Mouse (Mus musculus): ENCODE results near the gene Hist1h2bj.
"Not testable (repeated sequence)": the region's sequence is repeated elsewhere in the genome, so short reads cannot be mapped to it uniquely, and the experiment has no call there.

Hist1h2bj gene

DNA sequence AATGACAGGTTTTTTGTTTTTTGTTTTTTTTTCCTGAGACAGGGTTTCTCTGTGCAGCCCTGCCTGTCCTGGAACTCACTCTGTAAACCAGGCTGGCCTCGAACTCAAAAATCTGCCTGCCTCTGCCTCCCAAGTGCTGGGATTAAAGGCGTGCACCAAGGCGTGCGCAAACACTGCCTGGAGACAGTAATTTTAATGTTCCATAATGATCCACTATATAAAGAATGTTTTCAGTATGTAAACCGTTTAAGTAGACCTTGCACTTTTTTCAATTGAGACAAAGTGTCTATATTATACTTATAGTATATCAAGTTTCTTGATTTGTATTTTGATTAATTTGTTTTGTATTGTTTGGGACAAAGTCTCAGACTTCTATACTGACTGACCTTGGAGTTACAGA, 3.6 kb upstream of the Hist1h2bj start:
- no peak for DNase-seq (ENCODE audit: extremely low read depth, low read depth, low spot score)

DNA sequence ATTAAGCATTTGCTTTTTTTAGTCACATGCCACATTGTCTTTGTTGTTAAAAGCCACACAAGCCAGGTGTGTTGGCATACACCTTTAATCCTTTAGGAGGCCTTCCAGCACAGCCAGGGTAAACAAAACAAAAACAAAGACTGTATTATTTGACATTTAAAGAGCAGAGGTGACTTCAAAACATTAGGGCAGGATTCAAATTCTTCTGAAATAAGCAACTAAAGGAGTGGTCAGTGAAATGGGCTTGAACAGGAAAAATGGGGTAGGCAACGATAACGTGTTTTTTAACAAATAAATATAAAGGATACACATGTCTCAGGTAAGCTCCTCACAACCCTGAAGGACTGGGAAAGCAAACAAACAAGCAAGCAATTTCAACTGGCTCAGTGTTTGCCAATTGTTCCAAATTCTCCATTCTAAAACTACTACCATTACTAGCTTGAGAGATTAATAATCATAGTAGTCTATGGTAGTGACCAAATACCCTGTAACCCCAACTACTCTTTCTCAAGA, 3.0 kb upstream of the Hist1h2bj start:
- DNase-seq (ENCODE audit: extremely low read depth, low read depth, low spot score), result no peak

DNA sequence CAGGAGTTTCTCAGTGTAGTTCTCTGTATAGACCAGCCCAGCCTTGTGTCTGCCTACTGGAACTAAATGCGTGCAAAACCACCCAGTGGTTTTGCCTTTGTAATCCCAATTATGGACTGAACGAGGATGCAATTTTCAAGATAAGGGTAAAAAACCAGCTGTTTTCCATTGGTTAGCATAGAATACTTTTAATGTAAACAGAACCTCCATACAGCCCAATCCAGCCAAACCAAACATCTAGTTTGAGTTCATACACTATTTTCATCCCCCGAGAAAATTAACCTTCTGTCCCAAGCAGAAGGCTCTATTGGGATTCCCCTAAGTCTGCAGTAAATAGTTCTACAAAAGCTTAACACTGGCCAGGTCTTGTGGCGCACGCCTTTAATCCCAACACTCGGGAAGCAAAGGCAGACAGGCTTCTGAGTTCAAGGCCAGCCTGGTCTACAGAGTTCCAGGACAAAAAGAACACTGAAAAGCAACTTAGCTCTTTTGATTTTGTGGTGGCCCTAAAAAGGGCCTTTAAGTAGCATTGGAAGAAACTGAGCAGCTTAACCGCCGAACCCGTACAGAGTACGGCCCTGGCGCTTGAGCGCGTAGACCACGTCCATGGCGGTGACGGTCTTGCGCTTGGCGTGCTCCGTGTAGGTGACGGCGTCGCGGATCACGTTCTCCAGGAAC, 2.4 kb upstream of the Hist1h2bj start:
- no peak for DNase-seq (ENCODE audit: extremely low read depth, low read depth, low spot score)

DNA sequence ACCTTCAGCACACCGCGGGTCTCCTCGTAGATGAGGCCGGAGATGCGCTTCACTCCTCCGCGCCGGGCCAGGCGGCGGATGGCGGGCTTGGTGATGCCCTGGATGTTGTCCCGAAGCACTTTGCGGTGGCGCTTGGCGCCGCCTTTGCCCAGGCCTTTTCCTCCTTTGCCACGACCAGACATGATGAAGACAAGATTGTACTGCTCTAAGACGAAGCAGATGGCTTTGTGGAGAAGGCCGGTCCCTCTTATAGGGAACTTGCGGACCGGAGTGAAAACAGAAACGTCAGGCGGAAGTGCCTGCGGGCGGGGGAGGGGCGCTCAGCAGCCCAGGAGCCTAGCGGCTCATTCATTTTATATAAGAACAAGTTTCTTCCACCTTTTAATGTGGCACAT, 1.9 kb upstream of the Hist1h2bj start, which contains the start of gene Hist1h4i:
Gene Hist1h4i (minus strand): TSS at position 221 of the 395 bp plus-strand sequence.
- DNase-seq (ENCODE audit: extremely low read depth, low read depth, low spot score), result not testable (repeated sequence)

DNA sequence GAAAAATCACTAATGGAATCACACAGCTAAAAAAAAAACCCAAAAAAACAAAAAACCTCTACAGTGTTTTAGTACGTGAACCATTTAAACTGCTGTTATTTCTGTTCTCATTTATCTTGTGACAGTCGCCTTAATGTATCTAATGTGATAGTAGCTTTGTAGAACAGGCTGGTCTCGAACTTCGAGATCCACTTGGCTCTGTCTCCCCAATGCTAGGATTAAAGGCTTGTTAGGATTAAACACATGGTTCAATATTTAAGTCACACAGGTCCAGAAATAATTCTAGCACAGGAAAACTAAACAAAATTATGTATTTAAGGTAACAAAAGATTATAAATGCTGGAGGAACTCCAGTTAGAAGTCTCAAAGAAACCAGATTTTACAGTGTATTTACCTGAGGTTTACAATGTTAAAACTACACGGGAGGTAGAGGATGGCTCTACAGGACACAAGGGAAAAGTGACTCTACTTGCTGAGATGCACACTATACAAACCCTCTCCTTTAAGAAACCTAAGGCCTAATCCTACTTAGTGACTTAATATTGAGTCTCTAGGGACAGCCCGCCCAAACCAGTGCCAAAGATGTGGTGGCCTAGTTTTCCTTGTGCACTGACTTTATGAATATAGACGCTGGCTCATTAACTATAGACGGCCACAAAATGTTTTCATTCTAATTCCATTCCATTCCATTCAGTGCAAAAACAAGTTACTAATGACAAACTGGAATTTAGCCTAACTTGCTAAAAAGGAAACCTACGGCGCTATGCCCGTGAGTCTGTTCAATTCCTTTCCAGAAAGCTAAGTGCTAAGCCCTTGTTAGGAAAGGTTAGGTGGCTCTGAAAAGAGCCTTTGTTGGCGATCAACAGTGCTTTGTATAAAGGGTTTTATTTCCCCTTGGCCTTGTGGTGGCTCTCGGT, 1.1 kb upstream of the Hist1h2bj start:
- DNase-seq (ENCODE audit: extremely low read depth, low read depth, low spot score), result no peak

DNA sequence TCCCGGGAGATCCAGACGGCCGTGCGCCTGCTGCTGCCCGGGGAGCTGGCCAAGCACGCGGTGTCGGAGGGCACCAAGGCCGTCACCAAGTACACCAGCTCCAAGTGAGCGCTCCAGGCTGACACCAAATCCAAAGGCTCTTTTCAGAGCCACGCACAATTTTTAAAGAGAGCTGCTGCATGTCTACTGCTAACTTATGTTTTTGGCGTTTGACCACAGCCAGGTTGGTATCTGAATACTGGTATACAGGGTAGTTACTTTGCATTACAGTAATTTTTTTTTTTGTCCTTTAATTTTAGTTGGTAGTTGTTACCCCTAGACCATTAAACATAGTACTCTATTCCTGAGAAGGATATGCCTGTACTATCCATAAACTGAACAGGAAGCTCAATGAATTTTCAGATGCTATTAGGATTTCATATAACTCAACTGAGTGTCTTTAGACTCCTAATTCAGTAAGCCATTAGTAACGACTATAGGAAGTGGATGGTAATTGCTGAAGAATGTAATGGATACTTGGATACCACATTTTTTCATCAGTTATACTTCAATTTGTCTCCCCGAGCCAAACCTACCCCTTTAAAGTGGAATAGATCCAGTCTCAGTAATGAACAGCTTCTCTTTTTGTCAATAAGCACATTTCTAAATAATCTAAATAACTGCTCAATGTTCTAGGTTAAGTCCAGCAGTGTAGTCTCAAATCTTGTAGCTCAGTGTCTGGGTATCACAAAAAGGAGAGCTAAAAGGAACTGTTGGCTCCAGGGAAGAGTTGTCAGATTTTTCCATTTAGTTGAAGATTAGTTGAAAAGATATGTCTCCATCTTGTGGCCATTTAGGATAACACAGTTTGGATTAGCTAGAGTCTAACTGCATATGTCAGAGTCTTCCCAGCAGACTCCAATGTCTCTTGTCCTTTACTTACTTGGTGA, 753 bp downstream of the Hist1h2bj start:
- no peak for DNase-seq (ENCODE audit: extremely low read depth, low read depth, low spot score)

DNA sequence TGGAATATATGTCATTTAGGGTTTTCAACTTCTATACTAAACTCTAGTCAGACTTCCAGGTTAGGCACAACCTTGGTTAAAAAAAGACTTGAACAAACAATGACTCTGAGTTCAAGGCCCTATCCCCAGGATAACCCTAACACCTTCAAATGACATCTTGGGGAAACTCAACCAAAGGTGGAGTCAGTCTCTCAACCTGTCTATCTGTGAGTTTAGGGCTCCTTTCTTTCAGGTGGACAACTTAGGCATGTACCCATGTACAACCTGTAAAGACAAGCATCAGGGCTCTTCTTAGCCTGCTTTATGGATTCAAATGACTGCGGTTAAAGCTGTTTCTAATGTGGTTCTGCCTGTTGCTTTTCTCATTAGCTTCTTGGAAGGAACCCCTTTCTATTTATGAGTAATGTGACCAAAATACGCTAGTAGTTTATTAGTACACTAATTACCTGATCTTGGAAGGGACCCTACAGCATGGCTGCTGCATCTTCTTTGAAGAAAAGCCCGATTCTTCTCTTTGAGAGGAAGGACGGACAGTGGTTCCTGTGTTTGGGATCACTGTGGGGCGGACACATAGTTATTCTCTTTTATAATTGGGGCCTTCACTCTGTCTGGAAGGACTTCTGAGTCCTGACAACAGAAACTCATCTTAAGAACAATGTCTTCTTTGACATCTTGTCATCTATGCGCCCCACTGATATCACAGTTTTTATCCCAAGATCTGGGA, 1.6 kb downstream of the Hist1h2bj start:
- DNase-seq (ENCODE audit: extremely low read depth, low read depth, low spot score), result no peak

DNA sequence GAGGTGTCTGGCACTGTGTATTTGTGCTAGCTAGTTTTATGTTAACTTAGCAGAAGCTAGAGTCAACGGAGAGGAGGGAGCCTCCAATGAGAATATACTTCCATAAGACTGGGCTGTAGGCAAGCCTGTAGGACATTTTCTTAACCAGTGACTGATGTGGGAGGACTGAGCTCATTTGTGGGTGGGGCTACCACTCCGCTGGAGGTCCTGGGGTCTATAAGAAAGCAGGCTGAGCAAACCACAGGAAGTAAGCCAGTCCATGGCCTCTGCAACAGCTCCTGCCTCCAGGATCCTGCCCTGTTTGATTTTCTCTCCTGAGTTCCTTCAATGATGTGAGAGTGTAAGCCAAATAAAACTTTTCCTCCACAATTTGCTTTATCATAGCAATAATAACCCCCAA, 2.3 kb downstream of the Hist1h2bj start:
- DNase-seq (ENCODE audit: extremely low read depth, low read depth, low spot score), result no peak

DNA sequence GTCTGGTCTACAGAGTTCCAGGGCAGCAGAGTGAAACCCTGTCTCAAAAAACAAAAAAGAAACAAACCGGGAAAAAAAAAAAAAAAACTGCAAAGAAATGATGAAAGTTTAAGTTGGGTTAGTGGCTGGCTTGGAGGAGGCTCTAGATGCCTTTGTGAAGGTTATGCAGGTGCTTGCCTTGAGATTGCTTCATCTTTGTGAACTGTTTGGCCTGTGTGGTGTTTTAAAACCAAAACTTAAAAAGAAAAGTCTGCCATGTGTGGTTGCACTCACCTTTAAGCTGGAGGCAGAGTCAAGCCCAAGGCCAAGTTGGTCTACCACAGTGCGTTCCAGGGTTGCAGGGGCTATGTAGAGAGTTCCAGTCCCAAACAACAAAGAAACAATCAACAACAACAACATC, 6.0 kb downstream of the Hist1h2bj start:
- no peak for DNase-seq (ENCODE audit: extremely low read depth, low read depth, low spot score)

DNA sequence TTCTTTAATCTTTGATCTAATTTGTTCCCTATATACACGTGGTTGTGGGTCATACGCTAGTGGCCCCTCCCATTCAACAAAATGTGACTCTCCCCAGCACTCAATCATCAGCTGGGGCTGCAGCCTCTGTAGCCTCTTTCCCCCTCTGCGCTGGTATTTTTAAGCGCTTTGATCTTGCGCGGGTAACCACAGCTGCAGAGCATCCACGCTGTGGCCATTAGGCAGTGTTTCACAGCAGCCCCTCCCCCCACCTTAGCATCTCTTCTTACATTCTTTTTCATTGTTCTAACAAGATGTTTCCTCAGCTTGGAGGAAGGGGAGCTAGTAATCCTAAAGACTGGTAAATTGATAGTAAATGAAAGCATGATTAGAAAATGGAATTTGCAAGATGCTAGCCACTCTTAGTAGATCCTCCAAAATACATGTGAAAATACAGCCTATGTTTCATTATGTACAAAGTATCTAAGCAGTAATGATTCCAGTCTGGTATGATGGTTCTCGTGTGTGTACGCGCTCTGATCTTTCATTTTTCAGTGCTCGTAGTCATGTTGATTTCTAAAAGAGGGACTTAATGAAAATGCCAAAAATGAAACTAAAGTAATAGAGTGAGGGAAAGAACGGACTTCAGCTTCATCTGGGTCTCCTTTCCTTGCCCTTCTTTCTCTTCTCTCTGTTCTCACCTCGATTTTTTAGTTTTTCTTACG, 6.9 kb downstream of the Hist1h2bj start:
- DNase-seq (ENCODE audit: extremely low read depth, low read depth, low spot score), result no peak

DNA sequence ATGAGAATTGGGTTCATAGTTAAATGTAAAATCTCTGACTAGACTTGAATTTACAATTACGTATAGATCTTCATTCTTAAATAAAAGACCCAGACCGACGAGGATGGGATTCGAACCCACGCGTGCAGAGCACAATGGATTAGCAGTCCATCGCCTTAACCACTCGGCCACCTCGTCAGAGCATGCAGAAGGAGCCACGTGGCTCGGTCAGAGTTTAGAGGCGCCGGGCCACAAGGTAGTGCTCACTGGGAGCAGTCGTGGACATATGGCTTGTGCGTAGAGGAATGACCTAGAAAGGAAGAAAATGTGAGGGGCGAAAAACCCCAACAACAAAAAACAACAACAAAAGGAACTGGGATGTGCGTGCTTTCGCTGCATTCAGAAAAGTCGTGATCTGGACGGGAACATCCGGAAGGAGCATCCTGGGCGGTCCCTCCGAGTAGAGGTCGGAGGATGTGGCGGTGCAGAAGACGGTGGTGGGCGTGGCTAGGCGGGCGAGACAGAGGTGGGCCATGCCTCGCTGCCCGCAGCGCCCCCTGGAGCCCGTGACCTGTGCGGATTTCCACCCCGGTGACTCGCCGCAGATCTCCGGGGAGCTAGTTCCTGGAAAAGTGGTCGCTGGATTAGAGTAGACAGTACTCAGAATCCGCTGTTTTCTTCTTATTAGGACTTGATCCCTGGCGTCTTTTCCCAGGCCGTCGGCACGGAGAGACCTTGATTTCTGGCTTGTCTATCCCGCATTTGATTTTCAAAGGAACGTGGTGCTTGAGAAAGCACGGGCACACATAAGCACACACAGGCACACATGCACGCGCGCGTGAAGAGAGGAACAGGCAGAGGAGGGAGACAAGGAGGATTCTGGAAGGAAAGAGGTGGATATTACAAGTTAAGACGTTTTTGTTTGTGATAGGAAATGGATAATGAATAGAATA, 7.8 kb downstream of the Hist1h2bj start:
- DNase-seq (ENCODE audit: extremely low read depth, low read depth, low spot score), result no peak

DNA sequence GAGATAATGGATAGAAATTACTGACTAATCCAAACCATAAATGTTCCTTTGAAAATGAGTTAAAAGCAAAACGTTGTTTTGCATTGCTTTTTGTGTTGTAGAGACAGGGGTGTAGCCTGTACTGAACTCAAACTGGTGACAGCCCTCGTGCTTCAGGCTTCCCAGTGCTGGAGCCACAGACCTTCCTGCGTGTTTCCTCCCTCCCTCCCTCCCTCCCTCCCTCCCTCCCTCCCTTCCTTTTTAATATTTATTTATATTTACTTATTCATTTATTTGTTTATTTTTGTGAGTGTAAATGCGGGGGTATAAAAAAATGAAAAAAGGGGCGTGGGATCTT, 8.5 kb downstream of the Hist1h2bj start:
- DNase-seq (ENCODE audit: extremely low read depth, low read depth, low spot score), result no peak

DNA sequence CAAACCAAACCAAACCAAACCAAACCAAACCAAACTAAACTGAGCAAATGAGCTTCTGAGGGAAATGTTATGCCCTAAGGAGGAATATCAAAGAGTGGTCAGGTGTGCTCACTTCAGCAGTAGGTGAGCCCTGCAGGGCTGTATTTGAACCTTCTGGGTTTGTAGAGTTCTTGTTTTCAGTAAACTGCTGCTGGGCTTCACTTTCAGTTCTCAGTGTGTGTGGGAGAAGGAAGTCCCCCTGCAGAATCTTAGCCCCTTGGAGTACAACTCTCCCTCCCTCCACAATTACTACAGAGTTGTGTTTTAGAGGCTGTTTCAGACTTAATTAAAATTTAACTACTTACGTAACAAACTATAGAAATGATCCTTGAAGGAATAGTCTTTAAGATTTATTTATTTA, 10.7 kb downstream of the Hist1h2bj start:
- DNase-seq (ENCODE audit: extremely low read depth, low read depth, low spot score), result no peak

DNA sequence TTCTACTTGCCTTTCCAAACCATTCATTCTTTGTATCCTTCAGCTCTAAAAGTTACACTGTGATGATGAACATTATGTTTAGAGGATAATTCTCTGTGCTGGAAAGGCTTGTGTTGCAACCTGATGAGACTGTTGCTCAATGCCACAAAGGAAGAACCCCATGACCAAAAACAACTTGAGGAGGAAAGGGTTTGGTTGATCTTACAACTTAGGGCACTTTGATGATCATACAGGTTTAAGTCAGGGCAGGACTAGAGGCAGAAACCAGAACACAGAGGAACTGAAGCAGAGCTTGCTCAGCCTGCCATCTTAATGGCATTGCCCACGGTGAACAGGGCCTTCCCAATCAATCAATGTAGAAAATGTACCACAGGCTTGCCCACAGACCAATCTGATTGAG, 18.4 kb downstream of the Hist1h2bj start:
- no peak for DNase-seq (ENCODE audit: extremely low read depth, low read depth, low spot score)

DNA sequence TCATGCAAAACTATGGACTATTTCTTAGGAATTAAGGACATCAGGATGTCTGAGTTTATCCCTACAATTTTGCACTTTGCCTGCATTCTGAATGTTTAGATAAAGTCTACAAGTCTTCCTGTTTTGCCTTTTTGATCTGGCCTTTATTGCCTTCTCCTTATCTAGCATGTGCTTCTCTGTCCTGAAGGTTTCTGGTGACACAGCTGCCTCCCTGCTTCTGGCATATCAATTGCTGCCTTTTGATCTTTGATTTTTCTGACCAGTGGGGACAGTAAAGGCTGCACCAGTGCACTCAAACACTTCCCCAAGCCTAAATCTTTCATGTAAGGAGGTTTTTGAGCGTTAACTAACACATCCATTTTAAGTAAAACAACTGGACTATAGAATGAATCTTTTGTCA, 20.5 kb downstream of the Hist1h2bj start:
- no peak for DNase-seq (ENCODE audit: extremely low read depth, low read depth, low spot score)

DNA sequence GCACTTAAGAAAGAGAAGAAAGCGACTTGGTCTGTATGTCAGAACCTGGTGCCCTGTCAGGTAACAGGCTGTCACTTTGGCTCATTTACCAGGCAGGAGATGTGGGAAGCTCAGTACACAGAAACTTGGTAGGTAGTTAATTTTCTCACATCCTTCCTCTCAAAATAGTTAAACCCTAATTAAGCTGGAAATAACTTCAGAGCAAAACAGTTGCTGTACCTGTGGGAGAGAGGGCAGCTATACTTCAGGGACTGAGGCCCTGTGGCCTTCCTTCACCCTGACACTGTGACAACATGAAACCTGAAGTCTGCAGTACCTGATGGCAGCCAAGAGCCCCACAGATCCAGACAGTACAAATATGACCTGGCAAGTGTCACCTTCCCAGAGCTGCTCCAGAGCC, 41.1 kb downstream of the Hist1h2bj start, which contains the start of gene Vmn1r188:
Gene Vmn1r188 (plus strand): TSS at position 301 of the 400 bp plus-strand sequence.
- not testable (repeated sequence) for DNase-seq (ENCODE audit: extremely low read depth, low read depth, low spot score)

Measured in fat pad, adult 2 months (tissue).